Mouse (Mus musculus): ENCODE data around the gene Mylk. TPM values are rescaled to one million over a fixed set of nuclear protein-coding genes. Genes with fewer than 3 reads are reported as not detected.

Gene Mylk
- total and polyA plus RNA-seq, 3 experiments, result 0.04 to 0.10 TPM; not detected in 1

GRCm38 (mm10) chr16:34937611-34938010 is 192.6 kb downstream of the Mylk start:
- no peak overlapping the region for H3K27ac ChIP-seq (ENCODE audit: insufficient read depth, low read depth)
- H3K4me1 ChIP-seq (ENCODE audit: control insufficient read depth in 1 of 2, insufficient read depth in 2 of 2), result no peaks in the 10 kb centered on the region
- no peak for DNase-seq (ENCODE audit: extremely low read depth)
- H3K4me3 ChIP-seq (replicated peaks in 1 of 3; ENCODE audit: low read depth in 2 of 3, low read length in 2 of 3, poor library complexity in 1 of 3), result no peak overlapping the region
- H3K9ac ChIP-seq (ENCODE audit: insufficient read depth, low read depth), result no peak overlapping the region
- TF ChIP-seq MAZ (IDR thresholded peaks at IDR 0.05; ENCODE audit: low read depth, low read length) (no peak), ZNF384 (IDR thresholded peaks at IDR 0.05; ENCODE audit: low read depth, low read length) (no peak), RAD21 (IDR thresholded peaks at IDR 0.05; ENCODE audit: low read depth, low read length) (no peak), PAX5 (IDR thresholded peaks at IDR 0.05; ENCODE audit: low read length) (no peak), ZC3H11A (IDR thresholded peaks at IDR 0.05; ENCODE audit: low read depth, low read length) (no peak), MEF2A (IDR thresholded peaks at IDR 0.05; ENCODE audit: borderline replicate concordance, low read depth, low read length) (no peak), ZMIZ1 (IDR thresholded peaks at IDR 0.05; ENCODE audit: low read depth, low read length) (no peak), USF1 (IDR thresholded peaks at IDR 0.05; ENCODE audit: low read depth, low read length) (no peak), NELFE (IDR thresholded peaks at IDR 0.05; ENCODE audit: low read depth, low read length) (no peak), MXI1 (IDR thresholded peaks at IDR 0.05; ENCODE audit: low read depth, low read length) (no peak), USF2 (conservative IDR thresholded peaks at IDR 0.05; ENCODE audit: low read depth, low read length) (no peak), UBTF (IDR thresholded peaks at IDR 0.05; ENCODE audit: low read depth, low read length) (no peak), CTCF (conservative IDR thresholded peaks at IDR 0.05 in 1 of 2, IDR thresholded peaks at IDR 0.05 in 1 of 2; ENCODE audit: low read depth in 2 of 2, low read length in 2 of 2) (no peak), IRF4 (IDR thresholded peaks at IDR 0.05; ENCODE audit: low read depth, low read length) (no peak), ETS1 (conservative IDR thresholded peaks at IDR 0.05; ENCODE audit: low read depth, low read length) (no peak), KAT2A (IDR thresholded peaks at IDR 0.05; ENCODE audit: insufficient replicate concordance, low read length) (no peak), NRF1 (IDR thresholded peaks at IDR 0.05; ENCODE audit: low read depth, low read length) (no peak)
- no peak overlapping the region for H3K4me2 ChIP-seq (ENCODE audit: insufficient read depth, low read depth, poor library complexity, severe bottlenecking)
- dilution Hi-C loops (cut with MboI; ENCODE audit: extremely low pct_ligation_motif_present, extremely low pct_unique_long_range_greater_than_20kb, low sequenced_read_pairs) (no loop called here), in situ Hi-C loops (cut with MboI; ENCODE audit: low pct_ligation_motif_present, low pct_unique_long_range_greater_than_20kb, low sequenced_read_pairs) (no loop called here)
- no peaks in the 10 kb centered on the region for H3K36me3 ChIP-seq (replicated peaks in 1 of 2; ENCODE audit: control insufficient read depth in 1 of 2, insufficient read depth in 1 of 2, low read length in 1 of 2)
- H3K79me2 ChIP-seq (replicated peaks; ENCODE audit: control insufficient read depth, extremely low read depth, insufficient read depth, poor library complexity, severe bottlenecking), result no peaks in the 10 kb centered on the region
- H3K27me3 ChIP-seq (replicated peaks), result peaks cover 88% of the 10 kb centered on the region
- no peaks in the 10 kb centered on the region for H3K9me3 ChIP-seq (replicated peaks; ENCODE audit: low read length)

GRCm38 (mm10) chr16:34938248-34938647 is 193.2 kb downstream of the Mylk start:
- in situ Hi-C loops (cut with MboI; ENCODE audit: low pct_ligation_motif_present, low pct_unique_long_range_greater_than_20kb, low sequenced_read_pairs), result no loop called here

More at GRCm38 (mm10) chr16:34938248-34938647, 193.2 kb downstream of the Mylk start:
- dilution Hi-C loops (cut with MboI; ENCODE audit: extremely low pct_ligation_motif_present, extremely low pct_unique_long_range_greater_than_20kb, low sequenced_read_pairs), result no loop called here
- Histone ChIP-seq H3K9ac (ENCODE audit: insufficient read depth, low read depth) (no peak overlapping the region), H3K36me3 (replicated peaks in 1 of 2; ENCODE audit: control insufficient read depth in 1 of 2, insufficient read depth in 1 of 2, low read length in 1 of 2) (no peaks in the 10 kb centered on the region), H3K9me3 (replicated peaks; ENCODE audit: low read length) (no peaks in the 10 kb centered on the region), H3K4me1 (ENCODE audit: control insufficient read depth in 1 of 2, insufficient read depth in 2 of 2) (no peaks in the 10 kb centered on the region), H3K4me2 (ENCODE audit: insufficient read depth, low read depth, poor library complexity, severe bottlenecking) (no peak overlapping the region), H3K4me3 (replicated peaks in 1 of 3; ENCODE audit: low read depth in 2 of 3, low read length in 2 of 3, poor library complexity in 1 of 3) (no peak overlapping the region), H3K27ac (ENCODE audit: insufficient read depth, low read depth) (no peak overlapping the region), H3K27me3 (replicated peaks) (peaks cover 88% of the 10 kb centered on the region), H3K79me2 (replicated peaks; ENCODE audit: control insufficient read depth, extremely low read depth, insufficient read depth, poor library complexity, severe bottlenecking) (no peaks in the 10 kb centered on the region)
- DNase-seq (ENCODE audit: extremely low read depth), result no peak
- TF ChIP-seq CHD2 (IDR thresholded peaks at IDR 0.05; ENCODE audit: low read length), result no peak
- TF ChIP-seq GABPA (IDR thresholded peaks at IDR 0.05; ENCODE audit: insufficient replicate concordance, low read depth, low read length), result no peak
- no peak for TF ChIP-seq MAZ (IDR thresholded peaks at IDR 0.05; ENCODE audit: low read depth, low read length)
- no peak for TF ChIP-seq NELFE (IDR thresholded peaks at IDR 0.05; ENCODE audit: low read depth, low read length)
- TF ChIP-seq ZMIZ1 (IDR thresholded peaks at IDR 0.05; ENCODE audit: low read depth, low read length), result no peak
- no peak for TF ChIP-seq POLR2AphosphoS2 (IDR thresholded peaks at IDR 0.05; ENCODE audit: low read depth, low read length)
- no peak for TF ChIP-seq SMC3 (IDR thresholded peaks at IDR 0.05; ENCODE audit: low read depth, low read length)
- TF ChIP-seq PAX5 (IDR thresholded peaks at IDR 0.05; ENCODE audit: low read length), result no peak

Data from CH12.LX (cell line).